Mouse (Mus musculus) neural tube, embryonic 11.5 days (tissue): Measurements from ENCODE around the gene Krt8. TPM values are rescaled to one million over a fixed set of nuclear protein-coding genes. Genes with fewer than 3 reads are reported as not detected.

Source experiments
- ATAC-seq: fragments of 200-750 bp; cut with Nextera tagmentation; 2 replicates; pipeline ENCODE4 v1.8.0; 2017; ENCODE audit warnings: moderate number of reproducible peaks, mild to moderate bottlenecking, moderate TSS enrichment, moderate library complexity; ENCODE audit not compliant: insufficient read depth, low FRiP score, low TSS enrichment
- DNase-seq: peaks from one replicate; pipeline ENCODE4 v3.0.0-alpha.2; 2015; ENCODE audit warnings: low spot score
- H3K27ac ChIP-seq: fragments of 300-500 bp; sonication (generic); 2 replicates; pipeline ENCODE4 v1.5.1; 2014; ENCODE audit warnings: low read depth, mild to moderate bottlenecking, low read length
- H3K27me3 ChIP-seq: fragments of 300-500 bp; sonication (generic); 2 replicates; pipeline ENCODE4 v1.6.1; 2014; ENCODE audit warnings: mild to moderate bottlenecking, low read length, mixed read lengths; ENCODE audit not compliant: control insufficient read depth, insufficient read depth
- H3K36me3 ChIP-seq: fragments of 300-500 bp; sonication (generic); 2 replicates; pipeline ENCODE4 v1.6.1; 2014; ENCODE audit warnings: mild to moderate bottlenecking, low read length, moderate library complexity, mixed read lengths; ENCODE audit not compliant: control insufficient read depth, insufficient read depth
- H3K4me1 ChIP-seq: fragments of 300-500 bp; sonication (generic); 2 replicates; pipeline ENCODE4 v1.6.1; 2014; ENCODE audit warnings: low read length, mixed read lengths; ENCODE audit not compliant: control insufficient read depth, insufficient read depth
- H3K4me2 ChIP-seq: fragments of 300-500 bp; sonication (generic); 2 replicates; pipeline ENCODE4 v1.6.1; 2014; ENCODE audit warnings: low read depth, mild to moderate bottlenecking, moderate library complexity
- H3K4me3 ChIP-seq: fragments of 300-500 bp; sonication (generic); 2 replicates; pipeline ENCODE4 v1.5.1; 2014; ENCODE audit warnings: low read depth, low read length
- H3K9ac ChIP-seq: fragments of 300-500 bp; sonication (generic); 2 replicates; pipeline ENCODE4 v1.6.1; 2014; ENCODE audit warnings: mild to moderate bottlenecking, low read length
- H3K9me3 ChIP-seq: fragments of 300-500 bp; sonication (generic); 2 replicates; pipeline ENCODE4 v1.6.1; 2016; ENCODE audit warnings: low read length; ENCODE audit not compliant: control insufficient read depth
- WGBS: fragments of 180-500 bp; shearing (Covaris S2); extraction: QIAGEN DNeasy Blood & Tissue Kit; methylation state at CpG from one replicate; pipeline ENCODE4 v1.1.7; 2014; 5-methylcytosine and 5-hydroxymethylcytosine counted together
- polyA plus RNA-seq: library from polyadenylated mRNA; unstranded; fragments of >200 nt; fragmentation: Nextera tagmentation; extraction: Ambion mirVana; gene quantifications from 2 replicates; pipeline ENCODE4 v1.2.1, GENCODE M21; 2014

Krt8 gene
- polyA plus RNA-seq, 1 experiment from 2014 or later, result 13.1 TPM

DNA sequence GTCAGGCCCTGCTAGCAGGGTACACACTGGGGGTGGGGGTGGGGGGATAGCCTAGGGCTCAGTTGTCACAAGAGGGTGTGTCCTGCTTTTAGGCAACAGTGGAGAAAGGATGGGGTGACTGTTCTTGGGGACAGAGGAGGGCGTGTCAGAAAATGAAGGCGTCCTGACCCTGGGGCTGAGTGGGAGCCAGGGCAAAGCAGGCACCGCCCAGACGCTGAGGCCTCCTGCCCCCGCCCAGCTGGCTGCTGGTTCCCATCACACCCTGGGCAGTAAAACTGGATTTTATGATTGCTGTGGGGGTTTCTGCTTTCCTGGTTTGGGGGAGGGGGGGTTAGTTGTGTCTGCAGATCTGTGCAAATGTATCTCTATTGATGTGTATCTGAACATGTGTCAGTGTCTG, 28.3 kb downstream of the Krt8 start:
- H3K9ac ChIP-seq, result 0 out of 2 replicates have a peak overlapping the region, but pooled peaks have one; percentile 24
- 32% methylated on average over 5 of the region's 5 CpGs for WGBS
- ATAC-seq (no peak), DNase-seq (no peak)
- peaks cover 4% of the 10 kb centered on the region; the same call in 1 of the 2 replicates for H3K4me1 ChIP-seq
- no peaks in the 10 kb centered on the region for H3K9me3 ChIP-seq
- H3K36me3 ChIP-seq, result no peaks in the 10 kb centered on the region
- no peak overlapping the region for H3K27ac ChIP-seq
- H3K27me3 ChIP-seq, result no peaks in the 10 kb centered on the region
- H3K4me2 ChIP-seq, result no peak overlapping the region
- no peak overlapping the region for H3K4me3 ChIP-seq

DNA sequence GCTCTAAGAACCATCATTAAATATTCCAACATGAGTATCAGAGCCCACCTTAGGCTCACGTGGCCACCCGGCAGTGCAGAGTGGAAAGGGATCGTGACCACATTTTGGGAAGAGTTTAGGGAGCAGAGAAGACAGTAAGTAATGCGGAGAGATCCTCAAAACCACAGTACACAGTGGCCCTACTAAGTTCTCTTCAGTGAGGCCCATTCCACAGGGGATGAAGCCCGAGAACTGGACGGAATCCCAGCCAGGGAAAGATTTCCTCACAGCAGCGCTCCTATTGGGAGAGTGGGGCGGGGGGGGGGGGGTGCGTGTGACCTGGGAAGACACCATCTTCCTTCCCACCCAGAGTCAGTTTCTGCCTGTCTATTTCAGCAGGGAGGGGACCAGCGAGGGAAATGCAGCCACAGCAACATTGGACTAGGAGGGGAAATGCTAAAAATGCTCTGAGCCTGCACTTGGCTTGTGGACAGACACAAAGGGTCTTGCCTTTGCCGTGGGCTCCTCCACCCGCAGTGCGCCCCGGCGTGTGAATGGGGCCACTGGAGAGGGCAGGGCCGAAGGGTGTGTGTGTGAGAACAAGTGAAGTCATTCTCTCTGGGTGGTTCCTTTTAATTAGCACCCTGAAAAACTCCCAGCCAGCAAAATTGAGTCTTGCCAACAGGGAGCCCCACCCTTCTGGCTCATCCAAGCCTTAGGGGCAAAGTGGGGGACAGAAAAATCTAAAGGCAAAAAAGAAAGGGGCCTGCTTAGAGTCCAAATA, 30.0 kb downstream of the Krt8 start:
- Histone ChIP-seq H3K9ac (no peak overlapping the region), H3K27me3 (no peaks in the 10 kb centered on the region), H3K9me3 (no peaks in the 10 kb centered on the region), H3K4me1 (peaks cover 4% of the 10 kb centered on the region; the same call in 1 of the 2 replicates), H3K4me2 (no peak overlapping the region), H3K4me3 (no peak overlapping the region), H3K36me3 (no peaks in the 10 kb centered on the region), H3K27ac (no peak overlapping the region)
- DNase-seq (no peak), ATAC-seq (no peak)
- WGBS, result 64% methylated on average over 14 of the region's 16 CpGs

DNA sequence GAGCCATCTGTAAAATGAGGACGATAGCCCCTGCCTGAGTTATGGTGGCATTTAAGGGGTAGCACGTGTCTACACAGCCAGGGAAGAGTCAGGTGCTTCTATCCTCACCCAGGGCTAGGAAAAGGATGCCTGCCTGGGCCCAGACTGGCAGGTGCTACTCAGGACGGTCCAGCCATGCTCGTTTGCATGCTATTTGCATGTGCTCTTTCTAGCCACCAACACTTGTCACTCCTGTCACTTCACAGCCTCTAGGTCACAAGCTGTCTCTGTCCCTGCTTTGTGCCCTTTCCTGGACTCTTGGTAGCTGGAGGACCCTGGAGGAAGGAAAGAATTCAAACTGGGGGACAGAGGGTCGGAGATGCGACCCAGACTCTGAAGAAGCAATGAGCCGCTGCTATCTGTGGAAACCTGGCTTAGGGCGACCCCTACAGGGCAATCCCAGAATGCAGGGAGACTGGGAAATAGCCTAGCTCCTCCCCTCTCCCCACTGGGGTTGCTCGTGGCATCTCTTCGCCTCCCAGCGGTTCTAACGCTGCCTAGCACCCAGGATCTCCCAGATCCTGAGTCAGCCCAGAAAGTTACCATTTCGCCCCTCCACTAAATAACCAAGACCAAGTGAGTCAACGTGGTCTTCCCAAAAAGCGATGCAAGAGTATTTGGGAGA, 30.7 kb downstream of the Krt8 start:
- Histone ChIP-seq H3K9me3 (no peaks in the 10 kb centered on the region), H3K4me3 (no peak overlapping the region), H3K4me2 (no peak overlapping the region), H3K36me3 (no peaks in the 10 kb centered on the region), H3K9ac (no peak overlapping the region), H3K4me1 (peaks cover 4% of the 10 kb centered on the region; the same call in 1 of the 2 replicates), H3K27ac (no peak overlapping the region), H3K27me3 (no peaks in the 10 kb centered on the region)
- DNase-seq (peak; percentile 97), ATAC-seq (peak; percentile 39)
- WGBS, result 11% methylated on average over 15 of the region's 15 CpGs

DNA sequence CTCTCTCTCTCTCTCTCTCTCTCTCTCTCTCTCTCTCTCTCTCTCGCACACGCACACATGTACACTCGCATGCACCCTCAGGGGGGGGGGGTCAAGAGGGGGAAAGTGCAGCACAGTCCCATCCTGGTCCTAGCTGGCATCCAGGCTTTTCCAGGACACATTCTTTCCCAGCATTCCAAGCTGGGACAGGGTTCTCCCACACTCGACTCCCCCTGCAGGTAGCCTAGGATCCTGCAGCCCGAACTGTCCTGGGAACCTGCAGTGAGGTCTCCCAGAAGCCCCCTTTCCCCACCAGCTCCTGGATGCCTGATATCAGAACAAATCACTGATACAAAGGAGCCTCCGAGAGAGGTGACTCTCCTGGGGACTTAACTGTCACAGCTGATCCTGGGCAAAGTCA, 33.7 kb downstream of the Krt8 start:
- 6% methylated on average over 3 of the region's 6 CpGs for WGBS

DNA sequence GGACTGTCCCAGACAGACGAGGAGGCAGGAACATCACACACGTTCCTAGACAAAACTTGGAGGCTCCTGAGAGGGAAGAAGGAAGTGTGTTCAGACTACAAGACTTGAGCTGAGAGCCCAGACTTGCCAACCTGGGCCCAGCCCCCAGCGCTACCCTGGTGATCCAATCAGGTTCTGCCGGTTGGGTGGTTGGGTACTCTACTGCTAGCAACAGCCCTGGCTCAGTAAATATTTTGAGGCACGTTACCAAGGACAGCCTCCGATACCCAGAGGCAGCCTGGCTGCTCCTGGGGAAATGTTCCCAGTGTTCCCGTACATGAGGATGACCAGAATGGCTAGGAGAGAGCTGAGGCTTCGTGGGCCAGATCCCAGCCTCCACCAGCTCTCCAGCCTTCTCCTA, 37.5 kb downstream of the Krt8 start:
- no peaks in the 10 kb centered on the region for H3K9me3 ChIP-seq
- no peak overlapping the region for H3K4me3 ChIP-seq
- DNase-seq (no peak), ATAC-seq (no peak)
- H3K4me2 ChIP-seq, result no peak overlapping the region
- no peak overlapping the region for H3K9ac ChIP-seq
- H3K27ac ChIP-seq, result no peak overlapping the region
- no peaks in the 10 kb centered on the region for H3K27me3 ChIP-seq
- 78% methylated on average over 8 of the region's 8 CpGs for WGBS
- no peaks in the 10 kb centered on the region for H3K36me3 ChIP-seq
- H3K4me1 ChIP-seq, result no peaks in the 10 kb centered on the region

More for the DNA sequence above, 33.7 kb downstream of the Krt8 start:
- Histone ChIP-seq H3K4me1 (no peaks in the 10 kb centered on the region), H3K9ac (no peak overlapping the region), H3K36me3 (no peaks in the 10 kb centered on the region), H3K4me3 (no peak overlapping the region), H3K9me3 (no peaks in the 10 kb centered on the region), H3K27me3 (no peaks in the 10 kb centered on the region), H3K27ac (no peak overlapping the region), H3K4me2 (no peak overlapping the region)
- DNase-seq (peak; percentile 79), ATAC-seq (no peak)

DNA sequence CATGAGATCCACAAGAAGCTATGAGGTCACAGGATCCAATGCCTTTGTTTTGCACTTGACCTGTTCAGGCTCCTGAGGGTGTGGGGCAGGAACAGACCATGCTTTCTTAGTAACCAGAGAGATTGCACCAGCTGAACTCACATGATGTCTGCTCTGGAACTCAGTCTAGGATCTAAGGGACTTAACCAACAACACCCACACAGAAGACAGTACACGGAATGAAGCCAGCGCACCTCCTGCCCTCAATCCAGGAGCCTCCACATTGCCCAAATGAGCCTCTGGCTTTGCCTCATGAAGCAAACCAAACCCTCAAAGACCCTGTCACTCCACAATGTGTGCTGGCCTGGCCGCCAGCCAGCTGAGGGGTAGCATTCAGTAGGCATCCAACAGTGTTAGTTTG, 45.4 kb downstream of the Krt8 start:
- Histone ChIP-seq H3K27ac (no peak overlapping the region), H3K4me1 (no peaks in the 10 kb centered on the region), H3K9me3 (no peaks in the 10 kb centered on the region), H3K4me2 (no peak overlapping the region), H3K4me3 (no peak overlapping the region), H3K9ac (no peak overlapping the region), H3K36me3 (no peaks in the 10 kb centered on the region), H3K27me3 (no peaks in the 10 kb centered on the region)
- WGBS, result 83% methylated on average over 3 of the region's 3 CpGs
- DNase-seq, result no peak
- ATAC-seq, result no peak

DNA sequence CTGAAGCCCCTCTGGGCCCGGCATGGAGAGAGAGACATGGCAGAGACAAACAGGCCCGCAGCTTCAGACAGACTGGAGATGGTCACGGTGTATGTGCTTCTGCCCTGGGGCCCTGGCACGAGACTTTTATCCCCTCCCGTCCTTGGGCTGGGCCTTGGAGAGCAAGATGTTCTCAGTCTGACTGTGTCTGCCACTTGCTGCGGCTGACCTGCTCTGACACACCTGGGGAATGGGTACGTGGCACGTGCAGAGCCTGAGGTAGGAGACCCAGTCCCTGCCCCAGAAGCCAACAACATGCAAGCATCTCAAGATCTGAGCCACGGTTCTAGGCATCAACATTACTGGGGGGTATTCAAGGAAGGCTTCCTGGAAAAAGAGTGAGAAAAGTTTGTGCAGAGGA, 50.1 kb downstream of the Krt8 start, which contains the start of gene Krt78:
TSS of gene Krt78 (minus strand) at position 101 of the 400 bp plus-strand sequence.
- DNase-seq (no peak), ATAC-seq (no peak)
- Histone ChIP-seq H3K4me2 (no peak within 1 kb of the TSS), H3K4me1 (no peaks in the 10 kb centered on the region), H3K27me3 (no peaks in the 10 kb centered on the region), H3K4me3 (no peak within 1 kb of the TSS), H3K36me3 (no peaks in the 10 kb centered on the region), H3K9ac (no peak within 1 kb of the TSS; the same call in 1 of the 2 replicates), H3K27ac (no peak within 1 kb of the TSS), H3K9me3 (no peaks in the 10 kb centered on the region)
- WGBS, result 83% methylated on average over 9 of the region's 9 CpGs

DNA sequence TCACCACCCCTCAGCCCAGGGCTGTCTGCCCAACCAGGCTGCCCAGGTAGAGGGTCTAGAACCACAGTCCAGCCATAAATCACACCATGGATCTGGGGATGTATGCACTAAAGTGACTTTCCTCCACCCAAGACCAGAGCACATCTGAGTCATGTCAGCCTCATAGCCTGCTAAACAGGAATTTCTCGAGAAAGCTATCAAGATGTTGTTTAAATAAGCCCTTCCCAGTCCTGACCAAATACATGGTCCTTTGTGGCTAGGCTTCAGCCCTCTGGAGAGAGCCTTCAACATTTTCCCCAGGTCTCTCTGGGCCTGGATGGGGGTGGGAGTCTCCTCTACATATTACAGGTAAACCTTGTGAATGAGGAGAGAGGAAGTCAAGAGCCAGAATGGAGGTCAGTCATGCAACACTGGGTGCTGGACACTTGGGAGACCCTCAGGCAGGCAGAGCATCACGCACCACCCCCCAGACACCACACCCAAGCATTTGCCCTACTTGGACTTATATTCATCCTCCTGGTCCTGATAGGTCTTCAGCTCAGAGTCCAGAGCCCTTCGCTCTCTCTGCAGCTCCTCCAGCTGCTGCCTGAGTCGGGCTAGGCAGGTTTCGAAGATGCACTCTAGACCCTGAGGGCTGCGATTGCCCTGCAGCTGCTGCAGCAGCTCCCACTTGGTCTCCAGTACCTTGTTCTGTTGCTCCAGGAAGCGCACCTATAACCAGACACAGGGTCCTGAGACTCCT, 51.4 kb downstream of the Krt8 start:
- DNase-seq, result no peak
- Histone ChIP-seq H3K9ac (no peak overlapping the region), H3K36me3 (no peaks in the 10 kb centered on the region), H3K27ac (no peak overlapping the region), H3K9me3 (no peaks in the 10 kb centered on the region), H3K4me1 (no peaks in the 10 kb centered on the region), H3K4me3 (no peak overlapping the region), H3K27me3 (no peaks in the 10 kb centered on the region), H3K4me2 (no peak overlapping the region)
- ATAC-seq, result no peak
- 86% methylated on average over 7 of the region's 7 CpGs for WGBS
